Mouse (Mus musculus) natural killer cell, adult 2 months (primary cell): ENCODE data around the gene Rad51ap2.

ENCODE experiments used
- DNase-seq, 2 experiments: peaks; one replicate each; pipeline ENCODE4 v3.0.0; 2022; ENCODE audit warnings: low spot score in 2 of 2

Rad51ap2 gene

DNA sequence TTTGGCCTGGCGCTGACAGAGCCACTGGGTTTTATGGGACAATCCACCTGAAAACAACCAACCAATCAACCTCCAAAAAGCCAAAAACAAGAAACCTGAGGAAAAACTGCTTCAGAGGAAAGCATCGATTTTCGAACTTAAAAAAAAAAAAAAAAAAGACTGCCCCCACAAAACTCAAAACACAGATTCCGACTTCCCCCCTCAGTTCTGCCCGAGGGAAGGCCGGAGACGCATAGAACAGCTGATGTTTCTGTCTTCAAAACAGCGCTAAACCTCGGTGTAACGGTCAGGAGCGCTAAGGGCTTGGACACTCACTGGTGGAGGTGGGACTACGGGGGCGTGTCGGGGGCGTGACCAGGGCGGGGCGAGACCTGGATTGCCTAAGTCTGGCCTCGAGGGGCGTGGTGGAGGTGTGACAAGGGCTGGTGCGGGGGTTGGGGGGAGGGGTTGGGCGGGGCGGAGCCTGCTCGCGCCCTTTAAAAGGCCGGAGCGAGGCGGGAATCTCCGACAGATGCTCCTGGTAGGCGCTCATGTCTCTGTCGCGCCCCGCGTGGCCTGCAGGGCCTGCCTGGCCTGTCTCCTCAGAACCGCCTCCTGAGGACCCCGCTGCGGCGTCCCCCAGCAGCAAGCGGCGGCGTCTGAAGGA is at the start of gene Rad51ap2:
Rad51ap2 (plus strand) TSS at position 531 of the 646 bp plus-strand sequence.
- peak; percentile 2 to 11 for DNase-seq

- no peak for DNase-seq
These were observed 48.2 kb upstream of the Rad51ap2 start for GRCm38 (mm10) chr12:11407679-11408078.

GRCm38 (mm10) chr12:11418112-11418511 is 37.8 kb upstream of the Rad51ap2 start:
- DNase-seq, result no peak

- DNase-seq, result no peak
These were observed 28.5 kb upstream of the Rad51ap2 start for GRCm38 (mm10) chr12:11427396-11427795.

DNA sequence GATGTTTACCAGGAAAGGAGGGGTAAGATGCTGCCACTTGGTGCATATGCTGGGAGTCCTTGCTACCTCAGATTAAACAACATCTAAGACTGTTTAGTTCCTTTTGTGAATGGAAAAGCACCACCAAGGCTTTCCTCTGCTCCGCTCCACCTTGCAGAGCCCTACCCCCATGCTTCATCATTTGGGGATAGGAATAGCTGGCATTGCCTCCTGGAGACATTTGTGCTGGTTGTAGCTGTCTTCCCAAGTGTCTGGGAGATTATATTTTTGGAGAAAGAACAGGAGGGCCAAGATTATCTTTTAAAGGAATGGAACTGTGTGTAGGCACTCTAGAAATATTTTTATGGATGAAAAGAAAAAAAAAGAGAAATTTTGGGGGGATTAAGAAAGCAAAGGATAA is 22.8 kb upstream of the Rad51ap2 start:
- DNase-seq, result no peak

DNA sequence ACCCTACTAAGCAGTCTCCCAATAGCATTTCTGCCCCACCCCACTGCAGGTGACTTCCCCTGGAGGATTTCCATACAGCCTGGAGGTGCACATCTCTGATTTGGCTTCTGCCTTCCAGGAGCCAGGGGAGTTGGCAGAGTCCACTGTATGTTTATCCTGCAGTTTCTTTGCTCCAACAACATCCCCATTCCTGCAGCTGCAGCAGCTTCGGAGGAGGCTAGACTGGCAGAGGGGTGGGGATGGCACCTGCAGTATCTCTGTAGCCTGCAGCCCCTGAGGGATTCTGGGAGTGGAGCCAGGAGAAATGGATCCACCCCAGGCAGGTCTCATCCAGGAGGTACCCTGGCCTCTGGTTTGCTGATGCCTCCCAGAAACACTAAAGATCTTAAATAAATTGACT is 22.2 kb upstream of the Rad51ap2 start:
- DNase-seq, result no peak

DNA sequence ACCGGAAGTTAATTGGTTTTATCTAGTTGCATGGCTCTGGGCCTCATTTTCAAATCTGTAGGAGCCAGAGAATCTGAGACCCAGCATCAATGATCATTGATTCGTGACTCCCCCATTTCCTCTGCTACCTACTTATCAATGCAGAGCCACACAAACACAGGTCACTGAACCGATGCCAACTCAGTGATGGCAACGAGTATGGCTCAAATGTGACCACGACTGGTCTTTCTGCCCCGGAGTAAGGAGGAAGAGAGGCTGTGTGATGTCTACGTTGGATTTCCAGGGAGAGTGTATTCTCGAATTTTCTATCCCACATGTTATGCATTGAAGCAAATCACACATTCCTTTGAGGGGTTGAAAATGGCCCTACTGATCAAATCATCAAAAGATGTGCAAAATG is 21.4 kb upstream of the Rad51ap2 start:
- no peak for DNase-seq

- DNase-seq, result no peak
These were observed 20.4 kb upstream of the Rad51ap2 start for GRCm38 (mm10) chr12:11435246-11436022.

DNA sequence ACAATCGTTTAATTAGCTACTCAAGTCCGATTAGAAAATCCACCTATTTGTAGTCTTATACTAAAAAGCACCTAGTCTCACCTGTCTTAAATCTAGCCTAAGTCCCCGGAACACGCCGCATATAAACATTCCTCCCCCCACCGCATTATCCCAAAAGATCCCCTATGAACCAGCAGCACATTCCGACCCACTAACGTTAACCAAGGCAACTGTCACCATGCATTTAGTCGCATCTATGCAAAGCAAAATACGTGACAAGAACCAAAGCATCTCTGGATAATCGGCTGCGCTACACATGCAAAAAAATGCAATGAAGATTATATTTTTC is 19.9 kb upstream of the Rad51ap2 start:
- no peak for DNase-seq

DNA sequence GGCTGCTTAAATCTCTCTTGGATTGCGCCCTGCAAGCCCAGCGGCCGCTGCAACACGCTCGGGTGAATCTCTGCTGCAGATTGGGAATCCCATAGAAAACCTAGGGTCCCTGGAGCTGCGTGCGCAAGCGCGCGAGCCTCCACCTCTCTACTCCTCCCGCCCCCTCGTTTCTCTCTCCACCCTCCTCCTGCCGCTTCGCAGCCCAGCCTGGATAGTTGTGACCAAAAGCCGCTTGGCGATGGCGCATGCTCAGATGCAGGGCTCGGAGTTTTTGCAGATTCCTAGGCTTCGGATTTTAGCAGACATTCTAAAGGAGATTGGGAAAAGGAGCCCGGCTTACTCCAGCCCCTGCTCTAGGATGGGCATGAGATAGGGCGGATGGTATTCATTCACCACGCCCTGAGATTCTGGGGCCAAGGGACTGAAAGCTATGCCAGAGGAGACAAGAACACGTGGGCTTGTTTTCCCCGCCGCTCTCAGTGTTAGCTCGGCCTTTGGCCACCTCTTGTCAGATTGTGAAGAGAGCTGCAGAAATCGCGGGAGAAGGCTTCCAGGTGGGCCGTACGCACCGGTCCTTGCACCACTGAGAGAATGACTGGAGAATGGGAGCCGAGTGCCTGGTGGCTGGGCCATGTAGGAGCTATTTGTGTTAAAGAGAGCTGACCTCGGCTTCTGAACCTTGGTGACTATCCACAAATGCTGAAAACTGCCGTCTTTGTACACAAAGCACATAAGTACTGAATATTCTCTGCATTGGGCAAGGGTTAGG is 19.2 kb upstream of the Rad51ap2 start, which contains the start of gene Vsnl1:
Vsnl1 (minus strand) TSS at position 117 of the 769 bp plus-strand sequence.
- no peak for DNase-seq

DNA sequence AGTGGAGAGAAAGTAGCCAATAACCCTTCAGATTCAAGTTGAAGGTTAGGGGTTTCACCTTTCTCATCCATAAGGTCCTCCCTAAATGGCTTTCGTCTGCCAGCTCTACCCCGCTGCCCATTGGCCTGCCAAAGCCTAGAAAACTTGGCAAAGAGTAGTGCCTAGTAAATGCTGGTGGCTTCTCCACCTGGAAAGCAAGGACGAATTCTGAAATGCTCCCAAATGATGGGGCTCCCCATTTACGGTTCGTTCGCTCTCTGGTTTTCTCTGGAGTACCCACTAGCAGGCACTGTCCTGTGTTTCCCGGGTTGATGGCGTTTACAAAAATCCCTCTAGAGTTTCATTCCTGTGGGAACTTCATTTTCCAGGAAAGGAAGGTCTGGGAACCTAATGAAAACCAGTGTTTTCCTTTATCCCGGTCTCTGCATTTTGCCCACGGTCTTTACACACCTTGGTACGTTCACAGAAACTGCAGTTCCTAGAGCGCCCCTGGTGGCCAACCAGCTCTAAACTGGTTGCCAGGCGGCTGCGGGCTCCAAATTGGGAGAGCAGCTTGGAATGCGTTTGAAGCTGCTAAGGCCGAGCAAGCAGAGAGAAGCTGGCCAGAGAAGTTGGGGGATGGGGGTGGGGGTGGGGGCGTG is 18.5 kb upstream of the Rad51ap2 start:
- no peak for DNase-seq

DNA sequence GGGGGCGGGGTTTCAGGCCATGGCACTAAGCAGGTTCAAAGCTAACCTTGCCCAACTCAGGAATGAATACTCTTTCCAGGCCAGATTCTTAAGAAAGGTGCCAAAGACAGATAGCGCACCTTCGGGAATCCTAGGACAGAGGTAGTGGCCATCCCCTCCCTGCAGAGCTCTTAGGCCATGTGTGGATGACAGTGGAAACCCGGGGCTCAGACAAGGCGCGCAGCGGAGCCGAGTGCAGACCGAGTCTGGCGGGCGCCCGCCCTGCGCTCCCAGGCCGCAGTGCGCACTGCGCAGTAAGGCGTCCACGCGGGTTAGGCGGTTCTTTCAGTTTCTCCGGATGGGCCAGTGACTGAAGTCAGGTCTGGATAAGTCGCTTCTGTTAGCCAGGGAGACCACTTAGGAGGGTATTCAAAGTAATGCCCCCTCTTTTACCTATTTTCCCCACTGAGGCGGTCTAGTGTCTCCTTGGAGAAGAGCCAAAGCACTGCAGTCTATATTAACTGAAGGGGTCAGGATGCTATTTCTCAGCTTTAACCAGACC is 17.9 kb upstream of the Rad51ap2 start:
- DNase-seq, result no peak

DNA sequence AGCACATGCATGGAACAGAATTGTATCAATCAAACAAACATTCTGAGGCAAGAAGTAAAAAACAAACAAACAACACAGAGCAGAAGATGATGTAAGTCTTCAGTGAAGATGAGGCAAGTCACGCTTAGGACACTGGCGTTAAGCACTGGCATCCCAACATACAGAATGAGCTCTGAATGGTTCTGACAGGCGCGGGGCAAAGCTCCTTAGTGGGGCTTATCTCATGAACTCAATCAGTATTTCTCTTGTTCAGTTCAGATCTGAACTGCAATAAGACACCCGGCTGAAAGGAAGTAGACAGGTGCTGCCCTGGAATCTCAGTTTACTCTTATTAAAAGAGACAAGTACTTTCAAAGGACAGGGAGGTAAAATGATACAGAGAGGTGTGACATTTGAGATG is 1.7 kb upstream of the Rad51ap2 start:
- no peak for DNase-seq

DNA sequence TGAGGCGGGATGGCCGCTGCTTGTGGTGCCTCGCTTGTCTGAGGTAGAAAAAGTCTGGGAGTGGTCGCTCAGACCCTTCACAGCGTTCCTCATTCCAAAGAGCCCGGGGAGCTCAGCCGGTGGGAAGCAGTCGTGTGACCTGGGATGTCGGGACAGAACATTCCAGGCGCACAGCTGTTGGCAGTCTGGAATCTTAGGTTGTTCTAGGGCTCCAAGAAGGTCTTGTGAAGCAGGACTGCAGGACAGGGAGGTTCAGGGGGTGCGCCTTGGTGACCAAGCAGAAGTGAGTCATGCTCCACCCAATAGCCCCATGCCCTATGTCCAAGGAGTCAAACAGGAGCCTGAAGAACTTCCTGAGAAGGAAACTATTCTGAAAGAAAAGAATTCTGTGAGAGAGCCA is 334 bp downstream of the Rad51ap2 start:
- DNase-seq, result no peak

DNA sequence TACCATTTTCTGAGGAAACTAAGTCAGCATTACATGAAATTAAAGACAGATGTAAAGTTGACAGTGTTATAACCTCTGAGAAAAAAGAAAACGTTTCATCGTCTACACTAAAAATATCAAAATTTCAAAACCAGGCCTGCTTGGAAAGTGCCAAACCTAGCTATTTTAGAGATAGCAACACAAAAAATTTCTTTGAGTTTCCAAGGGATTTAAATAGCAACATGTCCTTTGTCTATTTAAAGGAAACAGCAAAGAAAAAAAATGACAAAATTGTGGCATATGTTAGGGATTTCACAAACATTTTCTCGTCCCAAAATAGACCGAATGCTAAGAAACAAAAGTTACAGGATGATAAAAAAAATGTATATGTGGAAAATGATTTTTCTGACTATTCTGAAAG is 753 bp downstream of the Rad51ap2 start:
- no peak for DNase-seq
